Mouse (Mus musculus) retina, embryonic 14.5 days (tissue): ENCODE data around the gene Dlgap1.

Experiments
- DNase-seq: peaks from one replicate; pipeline ENCODE4 v3.0.0-alpha.2; 2015; ENCODE audit warnings: low spot score

The Dlgap1 gene

DNA sequence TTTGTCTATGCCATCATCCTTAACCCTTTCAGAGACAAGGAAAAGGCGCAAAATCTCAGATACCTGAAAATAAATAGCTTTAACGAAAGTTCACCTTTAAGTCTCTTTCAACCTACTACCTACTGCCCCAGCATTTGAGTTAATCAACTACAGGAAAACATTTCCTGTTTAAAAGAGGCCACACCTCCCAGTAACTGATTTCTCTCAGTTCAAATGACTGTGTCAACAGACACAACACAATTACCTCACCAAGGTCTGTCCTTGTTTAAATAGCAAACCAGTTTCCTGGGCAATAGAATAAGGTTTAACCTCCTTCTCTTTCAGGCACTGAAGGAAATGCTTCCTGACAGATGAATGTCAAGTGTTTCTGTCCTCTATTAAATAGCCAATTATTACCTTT, 876.7 kb downstream of the Dlgap1 start:
- DNase-seq, result no peak

DNA sequence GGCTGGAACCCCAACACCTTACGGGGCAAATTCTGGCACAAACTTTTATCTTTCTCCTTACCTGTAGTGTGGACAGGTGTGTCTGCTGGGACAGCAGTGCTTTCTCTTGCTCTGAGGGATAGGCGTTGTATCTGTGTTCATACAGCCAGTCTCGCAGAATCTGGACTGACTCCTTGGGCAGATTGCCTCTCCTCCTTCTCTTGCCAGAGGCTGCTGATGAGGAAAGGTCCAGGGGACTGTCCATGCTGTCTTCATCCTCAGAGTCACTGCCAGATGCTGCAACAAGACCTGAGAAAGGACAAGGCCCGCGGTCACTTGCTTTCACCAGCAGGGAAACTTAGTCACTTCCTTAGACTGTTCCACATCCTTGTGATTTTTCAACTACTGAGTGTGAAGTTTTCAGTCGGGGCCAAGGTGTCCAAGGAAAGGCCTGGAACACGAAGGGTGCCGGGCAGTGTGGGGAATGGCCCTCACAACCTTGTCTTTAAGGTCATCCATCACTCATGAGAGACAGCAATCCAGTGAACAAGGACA, 877.3 kb downstream of the Dlgap1 start:
- DNase-seq, result no peak

DNA sequence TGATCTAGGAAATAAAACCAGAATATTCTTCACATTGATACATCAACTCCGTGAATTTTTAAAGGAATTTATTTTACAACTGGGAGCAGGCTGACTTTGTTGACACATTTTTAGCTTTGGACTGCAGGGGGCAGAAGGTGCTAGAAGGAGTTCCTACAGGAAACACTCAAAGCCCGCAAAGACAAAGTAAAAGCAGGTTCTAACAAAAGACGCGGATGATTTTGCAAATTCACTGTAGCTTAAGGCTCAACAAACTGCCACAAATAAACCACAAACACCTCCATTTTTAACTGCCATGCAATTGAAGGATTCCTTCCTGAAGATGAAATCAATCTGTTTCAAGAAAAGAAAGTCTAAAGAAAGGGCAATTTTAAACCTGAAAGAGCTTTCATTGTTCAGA, 878.2 kb downstream of the Dlgap1 start:
- peak; percentile 74 for DNase-seq

DNA sequence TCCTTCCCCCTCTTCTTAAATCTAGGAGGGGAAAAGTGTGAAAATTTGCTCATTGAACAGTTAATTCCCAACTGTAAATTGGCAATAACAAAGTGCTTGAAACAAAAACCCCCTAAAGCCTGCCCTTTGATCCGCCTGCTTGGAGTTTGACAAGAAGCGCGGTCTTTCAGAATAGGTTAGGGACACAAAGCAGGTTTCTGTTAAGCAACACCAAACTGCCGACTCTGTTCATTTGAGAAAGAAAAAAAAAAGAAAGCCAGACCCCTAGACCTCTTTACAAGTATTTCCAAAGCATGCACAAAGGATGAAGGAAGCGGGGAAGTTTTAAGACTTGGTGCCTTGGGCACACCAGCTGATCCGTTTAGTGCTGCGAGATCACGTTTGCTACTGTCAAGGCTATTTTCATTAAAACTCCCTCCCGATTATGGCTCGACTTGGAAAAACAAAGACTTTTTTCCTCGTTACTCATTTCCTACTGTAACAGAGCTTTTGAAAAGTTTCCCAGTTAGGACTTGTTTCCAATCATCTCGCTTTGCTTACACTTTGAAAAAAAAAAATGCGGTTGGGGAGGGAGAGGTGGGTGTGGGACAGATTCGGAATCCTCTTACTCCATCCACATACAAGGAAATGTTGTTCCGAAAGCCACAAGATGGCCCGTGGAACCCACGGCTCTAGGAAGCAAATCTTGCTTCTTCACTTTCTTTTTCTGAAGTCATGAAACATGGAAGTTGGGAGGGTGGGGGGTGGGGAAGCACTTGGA, 879.1 kb downstream of the Dlgap1 start:
- DNase-seq, result peak; percentile 33

DNA sequence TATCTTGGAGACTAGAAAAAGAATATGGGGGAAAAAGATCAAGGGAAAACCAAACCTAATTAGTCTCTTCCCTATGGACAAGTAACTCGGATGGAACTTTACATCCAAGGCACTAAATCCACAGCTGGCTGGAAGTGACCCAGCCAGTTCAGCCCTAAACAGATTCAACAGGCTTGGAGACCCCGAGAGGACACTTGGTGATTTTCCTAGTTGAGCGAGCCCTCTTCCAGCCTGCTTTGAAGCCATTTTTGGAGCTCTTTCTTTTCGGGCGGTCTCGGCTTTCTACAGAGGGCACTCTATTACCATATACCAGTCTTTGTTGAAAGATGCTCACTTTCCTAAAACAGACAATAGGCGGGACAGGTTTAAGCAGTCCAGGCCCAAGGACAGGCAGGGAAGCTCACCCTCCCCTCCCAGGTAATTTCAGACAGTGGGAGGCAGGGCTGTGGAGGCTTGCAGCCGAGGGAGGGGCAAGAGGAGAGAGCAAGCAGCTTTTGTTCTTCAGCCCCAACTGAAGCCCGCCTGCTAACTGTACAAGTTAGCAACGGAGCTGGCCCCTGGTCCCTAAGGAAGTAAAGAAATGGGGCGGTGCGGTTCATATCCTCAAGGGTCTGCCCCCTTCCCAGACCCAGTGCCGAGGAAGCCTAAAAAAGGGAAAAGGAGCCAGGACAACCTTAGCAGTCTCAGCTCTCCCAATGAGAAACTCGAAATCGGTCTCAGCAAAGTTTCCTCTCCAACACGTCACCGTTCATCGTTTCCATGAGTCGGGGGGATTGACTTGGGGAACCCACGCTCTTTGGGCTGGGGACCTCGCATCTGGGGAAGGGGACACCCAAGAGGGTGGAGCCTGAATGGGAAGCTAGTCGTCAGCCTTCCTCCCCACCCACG, 879.9 kb downstream of the Dlgap1 start:
- peak; percentile 57 for DNase-seq

DNA sequence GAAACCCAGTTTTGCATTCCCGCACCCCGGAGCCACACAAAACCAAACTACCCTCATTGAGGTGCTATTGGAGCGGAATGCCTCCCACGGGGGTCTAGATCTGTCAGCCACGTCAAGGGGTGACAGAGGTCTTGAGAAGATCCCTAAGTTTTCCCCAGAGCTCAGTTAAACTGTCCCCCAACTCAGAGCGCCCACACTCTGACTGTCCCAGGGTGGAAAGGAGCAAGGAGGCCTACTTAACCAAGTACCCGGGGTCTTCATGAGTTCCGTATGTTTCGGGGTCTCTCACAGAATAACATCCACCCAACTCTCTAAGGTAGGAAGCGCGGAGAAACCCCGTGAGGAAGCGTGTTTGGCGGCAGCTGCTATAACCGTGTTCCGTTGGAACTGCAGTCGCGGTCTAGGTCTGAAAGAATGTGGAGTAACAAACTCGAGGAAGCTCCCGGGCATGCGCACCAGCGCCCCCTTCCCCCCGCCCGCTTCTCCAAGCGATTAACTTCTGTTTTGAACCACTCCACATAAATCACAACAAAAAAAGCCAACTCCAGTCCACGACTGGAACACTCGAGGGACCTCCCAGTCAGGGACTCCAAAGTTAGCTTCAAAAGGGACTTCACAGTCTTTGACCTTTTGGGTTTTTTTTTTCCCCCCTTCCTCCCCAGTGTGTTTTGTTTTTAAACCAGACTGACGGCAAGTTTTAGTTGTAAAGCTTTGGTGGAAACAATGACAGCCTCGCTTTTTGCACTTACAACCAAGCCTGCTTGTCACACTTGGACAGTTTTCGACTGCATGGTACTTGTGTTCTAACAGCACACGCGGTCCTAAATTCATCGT, 880.7 kb downstream of the Dlgap1 start:
- peak; percentile 89 for DNase-seq

DNA sequence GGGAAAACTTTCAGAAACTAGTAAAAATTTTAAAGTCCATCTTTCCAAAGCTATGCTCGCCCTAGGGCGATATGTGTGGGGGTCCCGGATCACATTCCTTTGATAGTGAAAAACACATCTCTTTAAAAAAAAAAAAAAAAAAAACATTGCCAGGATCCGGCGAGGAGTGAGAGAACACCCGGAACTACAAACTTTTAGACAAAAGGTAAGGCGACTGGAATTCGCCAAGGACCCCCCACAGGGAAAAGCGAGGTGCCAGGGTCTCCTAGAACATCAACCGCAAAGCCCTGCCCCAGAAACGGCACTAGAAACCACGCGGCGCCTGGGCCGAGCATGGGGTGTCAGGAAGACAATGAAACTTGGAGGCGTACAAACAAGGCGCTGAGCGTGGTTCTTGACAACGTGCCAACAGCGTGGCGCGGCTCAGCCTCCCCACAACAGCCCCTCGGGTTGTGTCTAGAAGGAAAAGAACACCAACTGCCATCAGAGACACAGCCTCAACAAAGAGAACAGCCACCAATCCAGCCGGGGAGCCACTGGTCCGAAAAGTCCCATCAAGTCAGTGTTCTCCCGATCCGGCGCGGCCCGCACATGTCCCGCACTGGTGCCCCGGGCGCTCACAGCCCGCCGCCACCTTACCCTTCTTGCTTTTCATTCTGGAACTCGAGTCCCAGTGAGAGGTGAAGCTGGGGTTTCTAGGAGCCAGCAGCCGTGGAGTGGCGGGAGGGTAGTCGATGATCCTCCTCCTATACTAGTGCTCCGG, 881.5 kb downstream of the Dlgap1 start:
- DNase-seq, result peak; percentile 71

DNA sequence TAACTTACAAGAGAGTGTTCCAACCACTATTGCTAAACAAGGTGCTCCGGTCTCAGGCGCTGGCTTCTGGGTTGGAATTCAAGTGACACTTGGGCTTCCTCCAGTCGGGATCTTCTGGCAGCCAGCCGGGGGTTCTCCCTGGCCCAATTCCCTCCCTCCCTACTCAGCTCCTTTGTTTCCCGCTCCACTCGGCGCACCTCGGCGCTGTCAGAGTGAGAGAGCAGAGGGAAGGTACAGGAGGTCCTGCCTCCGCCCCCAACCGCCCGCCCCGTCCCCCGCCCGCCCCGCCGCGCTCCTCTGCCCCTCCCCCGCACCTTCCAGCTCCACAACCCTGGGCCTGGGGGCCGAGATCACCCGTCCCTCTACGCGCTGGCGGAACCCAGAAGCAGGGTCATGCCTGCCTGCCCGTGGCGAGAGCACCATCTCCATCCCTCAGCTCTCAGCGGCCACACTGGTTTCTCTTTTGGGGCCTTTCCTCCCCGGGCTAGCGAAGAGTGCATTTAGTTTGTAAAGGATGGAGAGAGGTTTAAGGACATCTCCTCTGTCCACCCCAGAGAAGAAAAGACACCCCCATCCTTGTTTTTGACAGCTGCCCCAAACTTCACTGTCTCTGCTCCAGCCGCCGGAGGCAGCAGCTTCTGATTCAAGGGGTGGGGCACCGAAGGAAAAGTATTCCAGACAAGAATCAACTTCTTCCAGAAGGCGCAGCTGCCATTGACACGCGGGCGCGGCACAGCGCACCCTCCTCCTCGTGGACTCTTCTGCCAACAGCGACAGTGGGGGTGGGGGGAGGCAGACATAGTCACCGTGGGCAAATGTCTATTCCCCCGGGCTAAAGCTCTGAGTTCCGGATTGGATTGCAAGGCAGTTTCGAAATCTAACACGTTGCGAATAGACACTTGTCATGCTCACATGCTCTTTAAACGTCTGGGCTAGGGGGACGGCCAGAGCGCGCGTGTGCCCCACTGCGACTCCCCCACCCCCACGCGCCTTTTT, 882.4 kb downstream of the Dlgap1 start:
- peak; percentile 74 for DNase-seq

DNA sequence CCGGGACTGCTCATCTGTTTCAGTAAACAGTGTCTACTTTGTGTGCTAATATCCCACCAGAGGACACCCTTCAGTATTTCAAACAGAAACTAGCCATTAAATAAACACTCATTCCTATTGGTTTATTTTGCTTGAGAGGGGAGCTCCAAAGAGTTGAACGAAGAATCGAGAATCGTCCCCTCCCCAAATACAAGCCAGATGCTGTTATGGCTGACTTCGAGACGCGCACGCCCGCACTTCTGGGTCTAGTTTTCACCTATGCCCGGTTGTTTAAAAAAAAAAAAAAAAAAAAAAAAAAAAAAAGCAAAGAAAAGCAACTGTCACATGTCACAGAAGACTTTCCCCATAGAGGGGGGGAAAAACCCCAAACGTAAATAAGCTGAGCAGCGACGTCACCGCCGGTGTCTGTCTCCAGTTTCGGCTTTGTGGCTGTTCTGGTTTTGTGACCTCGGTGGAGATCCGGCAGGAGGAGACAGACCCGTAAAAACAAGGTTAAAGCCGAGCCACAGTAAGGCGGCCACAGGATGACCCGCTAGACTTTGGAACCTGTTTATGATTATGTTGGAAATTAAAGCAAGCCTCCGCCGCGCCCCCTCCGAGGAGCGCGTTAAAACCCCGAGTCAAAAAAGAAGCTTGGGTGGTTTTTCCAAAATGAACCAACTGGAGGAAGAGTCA, 883.3 kb downstream of the Dlgap1 start:
- DNase-seq, result peak; percentile 49

DNA sequence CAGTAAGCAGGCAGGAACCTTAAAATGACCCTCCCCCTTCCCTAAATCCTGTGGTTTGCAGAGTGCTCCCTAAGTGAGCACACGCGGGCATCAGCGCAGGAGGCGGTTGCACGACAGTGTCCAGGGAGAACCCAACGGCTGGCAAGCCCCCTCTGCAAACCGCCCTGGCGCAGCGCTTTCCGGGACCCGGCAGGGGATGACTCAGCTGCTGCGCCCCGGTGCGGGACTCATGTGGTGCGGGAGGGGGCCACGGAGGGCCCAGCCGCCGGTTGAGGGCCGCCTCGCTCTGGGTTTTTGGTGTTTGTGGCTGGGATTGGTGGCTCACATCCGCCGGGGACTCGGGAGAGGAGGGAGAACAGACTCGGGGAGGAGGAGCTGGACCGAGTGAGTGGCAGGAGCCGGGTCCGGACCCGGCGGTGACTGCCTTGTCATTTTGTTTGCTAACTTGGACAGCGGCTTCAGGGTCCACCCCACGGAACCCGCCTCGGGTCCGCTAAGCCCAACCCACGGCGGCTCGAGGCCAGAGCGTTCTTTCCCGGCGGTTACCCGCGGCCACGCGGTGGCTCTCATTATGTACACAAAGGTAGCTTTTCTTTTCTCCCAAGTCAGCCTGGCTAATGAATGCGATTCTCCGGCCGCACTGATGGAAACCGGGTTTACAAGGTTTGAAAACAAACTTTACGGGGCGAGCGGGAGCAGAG, 884.0 kb downstream of the Dlgap1 start:
- peak; percentile 78 for DNase-seq

DNA sequence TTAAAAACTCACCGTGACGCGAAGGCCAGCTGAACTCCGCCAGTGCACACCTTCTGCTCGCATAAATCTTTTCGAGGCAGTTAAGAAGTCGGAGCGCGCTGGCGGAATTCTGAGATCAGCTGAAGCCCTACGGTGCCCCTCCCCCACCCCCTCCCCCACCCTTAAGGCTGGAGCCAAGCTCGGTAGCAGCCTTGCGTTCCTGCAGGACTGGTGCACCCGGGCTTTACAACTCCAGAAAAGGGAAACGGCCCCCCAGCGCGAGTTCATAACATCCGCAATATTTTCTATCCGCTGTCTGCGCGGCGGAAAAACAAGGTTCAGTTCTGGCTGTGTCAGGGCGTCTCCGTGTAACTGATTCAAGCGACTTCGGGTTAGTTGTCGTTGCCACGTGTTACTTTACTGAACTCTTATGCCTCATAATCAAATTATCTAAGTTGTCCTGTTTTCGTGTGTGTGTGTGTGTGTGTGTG, 884.6 kb downstream of the Dlgap1 start, which contains the start of gene Tgif1:
Tgif1 (minus strand) TSS at position 111 of the 470 bp plus-strand sequence.
- peak; percentile 68 for DNase-seq

DNA sequence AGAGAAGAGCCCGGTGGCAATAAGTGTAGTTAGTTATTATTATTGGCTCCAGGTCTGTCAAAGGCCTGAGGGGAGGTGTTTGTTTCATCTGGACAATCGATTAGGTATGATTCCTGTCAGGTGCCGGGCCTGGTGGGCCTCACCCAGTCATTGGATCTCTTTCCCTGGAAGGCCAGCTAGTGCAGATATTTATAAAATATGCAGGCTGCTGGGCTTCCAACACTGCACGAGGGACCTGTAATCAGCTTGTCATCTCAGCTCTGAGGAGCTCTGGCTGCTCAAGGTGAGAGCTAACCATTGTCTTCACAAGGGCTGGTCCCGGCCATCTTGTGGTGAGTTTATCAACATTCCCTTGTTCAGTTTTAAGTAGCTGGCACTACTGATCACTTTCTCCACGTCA, 885.1 kb downstream of the Dlgap1 start:
- no peak for DNase-seq

DNA sequence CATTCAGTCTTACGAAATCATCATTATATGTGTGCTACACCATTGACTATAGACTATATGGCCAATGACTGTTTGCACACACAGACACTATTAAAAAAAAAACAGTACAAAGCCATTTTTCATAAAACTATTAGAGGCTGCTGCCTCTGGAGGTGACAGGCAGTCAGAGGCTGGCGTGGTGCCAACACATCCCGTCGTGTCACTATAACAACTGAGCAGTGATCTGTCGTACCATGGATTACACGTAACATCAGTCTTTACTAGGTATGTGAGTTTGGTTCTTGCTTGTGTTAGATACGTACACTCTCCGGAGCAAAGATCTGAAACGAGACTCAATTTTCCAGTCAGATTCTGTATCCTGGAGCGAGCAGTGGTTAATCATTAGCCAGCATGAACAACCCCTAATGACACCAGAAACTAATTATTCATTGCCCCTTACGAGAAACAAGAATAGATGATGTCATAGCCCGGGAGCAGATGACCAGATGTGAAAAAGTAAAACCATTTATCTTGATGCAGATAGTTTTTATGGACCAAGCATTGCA, 888.1 kb downstream of the Dlgap1 start:
- DNase-seq, result no peak

DNA sequence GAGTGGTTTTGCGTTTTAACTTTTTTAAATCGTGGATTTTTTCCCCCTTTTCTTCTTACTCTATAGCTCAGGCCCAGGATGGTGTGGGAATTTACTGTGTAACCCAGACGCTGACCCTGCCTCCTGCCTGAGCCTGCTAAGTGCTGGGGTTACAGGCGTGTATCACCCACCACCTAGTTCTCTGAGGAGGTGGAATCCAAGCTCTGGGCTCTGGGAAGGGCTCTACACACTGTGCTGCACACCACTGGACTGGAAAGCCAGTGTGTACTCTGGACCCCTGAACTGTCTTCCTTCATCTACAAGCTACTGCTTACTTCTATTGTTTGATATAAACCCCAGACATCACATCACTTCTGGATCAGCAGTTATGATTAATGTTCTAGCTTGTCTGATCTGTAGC, 889.9 kb downstream of the Dlgap1 start:
- DNase-seq, result no peak

DNA sequence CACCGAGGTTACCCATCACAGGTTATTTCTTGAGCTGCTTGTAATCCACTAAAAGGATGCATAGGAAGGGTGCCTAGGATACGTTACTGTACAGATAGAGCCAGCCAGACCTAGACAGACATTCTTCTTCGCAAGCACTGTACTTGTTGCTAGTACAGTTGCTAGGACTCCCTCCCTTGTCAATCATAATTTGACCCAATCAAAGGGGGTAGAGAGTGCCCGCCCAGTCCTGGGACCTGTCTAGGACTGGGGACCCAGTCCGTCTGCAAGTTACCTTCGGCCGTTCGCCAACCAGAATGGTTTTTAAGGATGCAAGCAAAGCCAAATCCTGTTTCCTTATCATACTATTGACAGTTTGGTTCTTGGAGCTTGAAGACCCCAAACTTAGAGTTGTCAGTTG, 895.2 kb downstream of the Dlgap1 start:
- DNase-seq, result no peak

DNA sequence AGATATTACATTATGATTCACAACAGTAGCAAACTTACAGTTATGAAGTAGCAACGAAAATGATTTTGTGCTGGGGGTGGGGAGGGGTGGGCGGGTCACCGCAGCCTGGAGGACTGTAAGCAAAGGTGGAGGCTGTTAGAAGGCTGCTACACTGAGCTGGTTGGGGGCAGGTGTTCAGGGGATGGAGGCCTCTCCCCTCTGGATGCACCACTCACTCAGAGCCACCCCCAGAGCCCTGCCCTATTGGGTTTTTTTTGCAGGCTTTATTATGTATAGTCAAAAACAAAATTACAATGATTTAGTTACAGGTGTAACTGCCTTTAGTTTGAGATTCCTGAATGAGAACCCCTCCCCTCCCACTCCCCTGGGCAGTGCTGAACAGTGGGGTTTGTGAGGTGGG, 895.8 kb downstream of the Dlgap1 start:
- DNase-seq, result no peak

DNA sequence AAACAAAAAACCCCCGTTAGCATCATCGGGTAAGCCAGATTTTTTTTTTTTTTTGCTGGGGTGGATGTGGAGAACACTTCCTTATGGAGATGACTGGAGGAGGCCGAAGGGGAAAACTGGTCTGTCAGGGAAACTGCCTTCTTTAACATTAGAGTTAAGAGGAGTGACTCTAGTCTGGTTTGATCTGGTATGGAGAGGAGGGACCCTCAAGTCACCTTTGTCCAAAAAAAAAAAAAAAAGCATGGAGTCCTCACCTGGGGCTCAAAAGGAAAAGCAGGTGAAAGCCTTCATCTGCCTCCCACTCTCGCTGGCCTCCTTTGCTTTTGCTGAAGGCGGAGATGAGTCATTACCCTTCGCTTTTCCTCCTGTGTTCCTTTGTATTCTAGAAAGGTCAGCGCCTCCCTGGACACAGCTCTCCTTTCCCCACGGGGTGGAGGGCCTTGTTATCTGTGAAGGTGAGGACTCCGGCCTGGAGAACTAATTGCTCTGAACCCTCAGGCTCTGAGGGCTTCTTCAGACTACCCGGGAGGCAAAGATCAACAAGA, 896.3 kb downstream of the Dlgap1 start:
- no peak for DNase-seq

DNA sequence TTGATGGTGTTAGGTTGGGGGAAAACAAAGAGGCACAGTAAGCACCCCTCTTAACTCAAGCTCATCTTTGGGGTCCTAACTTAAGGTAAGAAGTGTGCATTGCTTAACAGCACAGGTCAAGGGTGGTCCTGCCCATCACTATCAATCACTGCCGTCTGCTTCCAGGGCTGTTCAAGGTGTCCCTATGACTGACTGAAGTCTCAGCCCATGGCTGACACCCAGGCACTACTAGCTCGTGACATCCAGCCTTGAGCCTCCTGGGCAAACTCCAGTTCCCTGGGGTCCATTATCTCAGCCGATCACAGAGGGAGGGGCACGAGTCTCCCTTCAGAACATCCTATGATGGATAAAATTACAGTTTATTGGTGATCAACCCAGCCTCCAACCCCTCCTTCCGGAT, 897.2 kb downstream of the Dlgap1 start:
- no peak for DNase-seq
